Mouse (Mus musculus) cerebellum, postnatal 36 days (tissue): Measurements from ENCODE around the gene Nme8.

ENCODE experiments used
- DNase-seq, 2 experiments: peaks; one replicate each; pipeline ENCODE4 v3.0.0; 2021 to 2022; ENCODE audit warnings: mixed read lengths in 2 of 2

Nme8 gene

GRCm38 (mm10) chr13:19640203-19640851 is 57.3 kb downstream of the Nme8 start:
- no peak for DNase-seq

- peak; percentile 34 to 40 for DNase-seq
Measured at GRCm38 (mm10) chr13:19636131-19636530, 61.5 kb downstream of the Nme8 start.

- no peak for DNase-seq
Measured at GRCm38 (mm10) chr13:19630768-19631709, 66.6 kb downstream of the Nme8 start.

GRCm38 (mm10) chr13:19626473-19626872 is 71.1 kb downstream of the Nme8 start:
- no peak for DNase-seq

- no peak for DNase-seq
Measured at GRCm38 (mm10) chr13:19624632-19625320, 72.8 kb downstream of the Nme8 start.

- DNase-seq = peak; percentile 33 to 40
Measured at GRCm38 (mm10) chr13:19623228-19623905, 74.2 kb downstream of the Nme8 start.

- peak in 1 of 2 experiments; percentile 53 for DNase-seq
Measured at GRCm38 (mm10) chr13:19622573-19623227, 74.9 kb downstream of the Nme8 start, which contains the start of gene Sfrp4. Gene Sfrp4 (plus strand): TSS chr13:19623104.

- DNase-seq = peak; percentile 82 to 83
Measured at GRCm38 (mm10) chr13:19619216-19619927, 78.2 kb downstream of the Nme8 start, which contains the start of gene Epdr1. Gene Epdr1 (minus strand): TSS chr13:19619927.

- no peak for DNase-seq
Measured at GRCm38 (mm10) chr13:19618841-19619215, 78.8 kb downstream of the Nme8 start.

- peak; percentile 31 to 54 for DNase-seq
Measured at GRCm38 (mm10) chr13:19618081-19618480, 79.5 kb downstream of the Nme8 start.

- DNase-seq = no peak
Measured at GRCm38 (mm10) chr13:19614311-19614710, 83.3 kb downstream of the Nme8 start.

- no peak for DNase-seq
Measured at GRCm38 (mm10) chr13:19613426-19613825, 84.2 kb downstream of the Nme8 start.

- no peak for DNase-seq
Measured at GRCm38 (mm10) chr13:19612963-19613362, 84.6 kb downstream of the Nme8 start.

GRCm38 (mm10) chr13:19612348-19612747 is 85.2 kb downstream of the Nme8 start:
- peak; percentile 27 to 37 for DNase-seq

GRCm38 (mm10) chr13:19608120-19608519 is 89.5 kb downstream of the Nme8 start:
- DNase-seq = no peak

GRCm38 (mm10) chr13:19604916-19605315 is 92.7 kb downstream of the Nme8 start:
- DNase-seq = no peak

- no peak for DNase-seq
Measured at GRCm38 (mm10) chr13:19603719-19604118, 93.9 kb downstream of the Nme8 start.

GRCm38 (mm10) chr13:19602531-19602930 is 95.1 kb downstream of the Nme8 start:
- no peak for DNase-seq

GRCm38 (mm10) chr13:19599242-19599641 is 98.4 kb downstream of the Nme8 start:
- no peak for DNase-seq

GRCm38 (mm10) chr13:19595141-19595540 is 102.5 kb downstream of the Nme8 start:
- DNase-seq = peak in 1 of 2 experiments; percentile 30
